Mouse (Mus musculus) forelimb bud, embryonic 11.5 days (tissue): Measurements from ENCODE around the gene Mettl23.
A peak's percentile ranks its signal among the peaks of the same experiment; 100 is the strongest.

Experiments
- DNase-seq: peaks from one replicate; pipeline ENCODE4 v3.0.0-alpha.2; 2012; ENCODE audit warnings: low read depth, low spot score

The Mettl23 gene

GRCm38 (mm10) chr11:116843261-116844233 is at the start of gene Mettl23, which contains the start of gene Jmjd6:
Mettl23 (plus strand) TSS chr11:116843278.
Jmjd6 (minus strand) TSS chr11:116843449.
- DNase-seq = peak; percentile 98

- no peak for DNase-seq
These were observed 43.7 kb upstream of the Mettl23 start for GRCm38 (mm10) chr11:116799364-116799763.

DNA sequence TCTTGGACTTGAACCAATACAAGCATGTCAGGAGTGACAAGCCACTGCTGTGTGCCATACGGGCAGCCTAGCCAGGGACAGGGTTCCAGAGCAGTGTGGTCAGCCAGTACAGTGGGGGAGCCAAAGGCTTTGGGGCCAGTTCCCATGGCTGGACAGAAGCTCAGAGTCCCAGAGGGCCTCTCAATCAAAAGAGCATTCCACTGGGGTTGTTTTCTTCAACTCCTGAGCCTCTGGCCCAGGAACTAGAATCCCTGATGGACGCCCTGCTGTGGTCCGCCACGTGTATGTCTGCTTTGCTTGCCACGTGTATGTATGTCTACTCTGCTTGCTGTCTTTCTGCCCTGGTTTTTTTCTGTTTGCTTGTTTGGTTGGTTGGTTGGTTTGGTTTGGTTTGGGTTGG is 42.0 kb upstream of the Mettl23 start:
- no peak for DNase-seq

GRCm38 (mm10) chr11:116802709-116803108 is 40.4 kb upstream of the Mettl23 start:
- DNase-seq = no peak

GRCm38 (mm10) chr11:116806136-116807071 is 36.7 kb upstream of the Mettl23 start:
- DNase-seq = no peak

- DNase-seq = no peak
These were observed 36.0 kb upstream of the Mettl23 start for GRCm38 (mm10) chr11:116807116-116807515.

GRCm38 (mm10) chr11:116807526-116807925 is 35.6 kb upstream of the Mettl23 start:
- no peak for DNase-seq

DNA sequence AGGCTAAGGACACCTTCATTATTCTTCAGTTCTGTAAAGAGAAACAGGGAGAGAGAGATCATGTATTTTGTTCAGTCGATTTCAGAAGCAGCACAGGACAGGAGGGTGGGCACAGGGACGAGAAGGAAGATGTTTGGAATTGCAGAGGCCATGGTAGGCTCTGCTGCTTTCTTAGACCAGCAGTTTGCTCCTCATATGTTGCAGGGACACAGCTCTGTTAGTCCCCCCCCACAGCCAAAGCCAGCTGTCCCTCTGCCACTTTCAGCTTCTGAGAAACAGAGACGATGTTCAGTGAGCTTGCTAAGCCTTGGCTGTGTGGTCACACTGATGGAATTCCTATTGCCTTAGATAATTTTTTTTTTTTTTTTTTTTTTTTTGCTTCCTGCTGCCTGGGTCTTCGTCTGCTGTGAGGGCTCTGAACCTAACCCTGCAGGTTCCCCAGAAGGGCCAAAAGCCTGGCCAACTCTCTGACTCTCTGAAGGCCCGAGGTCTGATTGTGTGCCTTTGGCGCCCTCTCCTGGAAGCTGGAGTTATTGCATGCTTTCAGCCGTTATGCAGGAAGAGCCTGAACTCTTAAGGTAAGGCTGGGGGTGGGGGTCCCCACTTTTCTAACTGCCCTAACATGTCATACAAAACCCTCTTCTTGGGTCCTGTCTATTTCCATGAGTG is 35.0 kb upstream of the Mettl23 start:
- peak; percentile 86 for DNase-seq

DNA sequence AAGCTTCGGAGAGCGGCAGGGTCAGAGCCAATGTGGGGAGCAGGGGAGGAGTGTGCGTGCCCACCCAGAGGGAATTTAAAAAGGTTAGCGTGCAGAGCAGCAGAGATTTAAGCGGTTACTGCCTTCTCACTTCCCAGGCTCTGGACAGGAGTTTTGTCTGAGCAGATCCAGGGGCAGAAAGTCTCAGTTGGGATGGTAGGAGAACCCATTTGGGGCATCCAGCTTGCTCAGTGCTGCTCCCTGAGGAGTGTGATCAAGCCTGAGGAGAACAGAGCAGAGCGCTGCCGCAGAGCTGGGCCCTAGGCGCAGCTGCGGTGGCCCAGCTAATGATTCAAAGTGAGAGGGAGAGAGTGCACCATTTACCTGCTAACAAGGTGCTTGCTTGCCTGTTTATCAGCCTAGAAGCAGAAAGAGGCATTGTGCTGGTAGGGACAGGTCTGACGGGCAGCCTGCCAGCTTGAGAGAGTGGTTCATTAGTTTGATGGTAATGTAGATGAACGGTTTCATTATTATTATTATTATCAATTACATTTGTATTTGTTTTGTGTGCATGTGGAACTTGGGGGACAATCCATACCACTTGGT is 34.2 kb upstream of the Mettl23 start:
- DNase-seq = no peak

DNA sequence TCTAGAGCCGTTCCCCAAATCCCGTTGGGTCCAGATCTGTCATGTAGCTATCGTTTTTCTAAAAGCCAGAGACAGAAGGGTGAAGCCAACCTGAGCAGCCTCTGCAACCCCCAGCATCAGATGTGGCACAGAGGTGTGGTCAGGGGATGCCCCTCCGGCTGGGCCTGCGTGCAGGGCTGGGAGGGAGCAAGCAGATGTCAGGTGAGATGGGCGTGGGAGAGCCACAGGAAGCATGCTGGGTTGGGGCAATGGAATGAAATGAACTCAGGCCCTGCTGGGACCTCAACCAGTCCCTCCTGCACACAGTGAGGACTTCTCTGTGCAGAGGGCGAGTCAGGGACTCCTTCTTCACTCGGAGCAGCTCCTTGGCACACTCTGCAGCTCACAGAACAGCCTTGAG is 33.6 kb upstream of the Mettl23 start:
- DNase-seq = no peak

- DNase-seq = no peak
These were observed 32.5 kb upstream of the Mettl23 start for GRCm38 (mm10) chr11:116810528-116810927.

DNA sequence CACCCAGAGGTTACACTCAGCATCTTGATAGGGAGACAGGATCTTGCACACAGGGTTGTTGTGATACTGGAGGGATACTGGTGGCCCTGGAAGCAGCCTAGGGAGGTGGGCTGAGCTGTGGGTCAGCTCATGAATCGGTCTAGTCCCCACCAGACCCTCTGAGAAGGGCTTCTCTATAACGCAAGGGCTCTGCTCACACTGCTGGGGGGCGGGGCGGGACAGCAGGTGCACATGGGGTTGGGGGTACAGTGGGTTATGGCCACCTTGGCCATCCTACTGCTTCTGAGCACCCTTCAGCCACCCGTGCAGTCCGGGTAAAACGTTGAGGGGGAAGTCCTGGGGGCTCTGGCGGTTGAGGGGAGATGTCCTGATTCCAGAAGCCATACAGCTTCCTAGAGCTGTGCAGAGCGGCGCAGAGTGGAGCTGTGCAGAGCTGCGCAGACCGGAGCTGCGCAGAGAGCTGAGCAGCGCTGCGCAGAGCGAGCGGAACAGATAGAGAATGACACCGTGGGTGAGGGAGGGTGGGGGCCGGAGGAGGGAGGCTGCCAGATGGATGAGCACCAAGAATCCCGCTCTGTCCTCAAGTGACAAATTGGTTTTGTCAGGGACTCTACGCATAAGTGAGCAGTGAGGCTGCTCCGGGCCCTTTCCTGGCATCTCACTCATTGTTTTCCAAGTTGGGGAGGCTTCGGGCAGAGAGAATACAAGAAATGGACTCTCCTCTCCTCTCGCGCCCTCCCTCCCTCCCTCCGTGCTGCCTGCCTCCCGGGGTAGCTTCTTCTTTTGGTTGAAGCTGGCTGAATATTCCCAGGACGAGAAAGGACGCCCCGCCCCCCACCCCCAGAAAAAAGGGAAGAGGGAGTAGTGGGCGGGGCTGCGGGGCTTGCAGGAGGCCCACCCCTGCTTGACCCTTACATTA is 31.8 kb upstream of the Mettl23 start:
- DNase-seq = no peak

- no peak for DNase-seq
These were observed 30.1 kb upstream of the Mettl23 start for GRCm38 (mm10) chr11:116812793-116813529.

- no peak for DNase-seq
These were observed 29.5 kb upstream of the Mettl23 start for GRCm38 (mm10) chr11:116813610-116814009.

GRCm38 (mm10) chr11:116814076-116814883 is 28.8 kb upstream of the Mettl23 start:
- peak; percentile 58 for DNase-seq

- no peak for DNase-seq
These were observed 28.1 kb upstream of the Mettl23 start for GRCm38 (mm10) chr11:116814884-116815415.

- DNase-seq = no peak
These were observed 26.3 kb upstream of the Mettl23 start for GRCm38 (mm10) chr11:116816769-116817168.

DNA sequence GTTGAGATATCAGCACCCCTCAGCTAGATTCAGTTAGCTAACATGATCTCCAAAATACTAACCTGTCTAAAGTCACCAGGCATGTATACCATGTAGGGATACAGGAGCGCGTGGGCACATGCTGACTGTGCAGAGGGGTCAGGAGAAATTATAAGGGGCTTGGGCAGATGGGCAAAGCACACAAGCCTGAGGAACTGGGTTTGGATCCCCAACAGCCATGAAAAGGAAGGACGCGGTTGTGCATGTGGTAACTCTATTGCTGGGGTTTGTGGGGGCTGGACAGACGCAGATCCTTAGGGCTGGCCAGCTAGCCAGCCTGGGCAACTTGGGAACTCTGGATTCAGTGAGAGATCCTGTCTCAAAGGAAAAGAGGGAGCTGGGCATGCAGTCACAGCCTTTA is 25.5 kb upstream of the Mettl23 start:
- no peak for DNase-seq
